Mouse (Mus musculus): ENCODE measurements around the gene Nr1d1.

GRCm38 (mm10) chr11:98741622-98742396, 33.3 kb downstream of the Nr1d1 start:
- TF ChIP-seq GATA1 (IDR thresholded peaks at IDR 0.05; ENCODE audit: borderline replicate concordance, low read length) = no peak
- TF ChIP-seq FLI1 (IDR thresholded peaks at IDR 0.05; ENCODE audit: low read length) = no peak
